Mouse (Mus musculus) ES-Bruce4 (cell line): ENCODE measurements at regions not wholly inside any gene's neighbourhood (a gene's known extent, or its start where the extent isn't known, plus 50 kb on each side); places are given as distances from the start of the nearest gene placed in this dataset.

ENCODE experiments used
- H3K27ac ChIP-seq: 2 replicates; pipeline ENCODE4 v1.5.1; 2012; ENCODE audit warnings: low read length, inconsistent platforms; ENCODE audit not compliant: insufficient read depth
- H3K27me3 ChIP-seq: 2 replicates; pipeline ENCODE4 v1.6.1; 2012; ENCODE audit warnings: mild to moderate bottlenecking, low read length, inconsistent platforms; ENCODE audit not compliant: control insufficient read depth, poor library complexity, insufficient read depth, severe bottlenecking
- H3K36me3 ChIP-seq: 2 replicates; pipeline ENCODE4 v1.6.1; 2012; ENCODE audit warnings: inconsistent platforms, mild to moderate bottlenecking, low read length, moderate library complexity; ENCODE audit not compliant: control insufficient read depth, poor library complexity, insufficient read depth, severe bottlenecking
- H3K4me1 ChIP-seq: one replicate; pipeline ENCODE4 v1.8.1; 2011; ENCODE audit warnings: low read length; ENCODE audit not compliant: control insufficient read depth, insufficient read depth
- H3K4me3 ChIP-seq: 2 replicates; pipeline ENCODE4 v1.5.1; 2011; ENCODE audit warnings: low read depth, mild to moderate bottlenecking, low read length
- H3K9ac ChIP-seq: 2 replicates; pipeline ENCODE4 v1.6.1; 2012; ENCODE audit warnings: low read depth, mild to moderate bottlenecking, inconsistent platforms; ENCODE audit not compliant: poor library complexity, severe bottlenecking
- H3K9me3 ChIP-seq: replicated peaks from 2 replicates; pipeline ENCODE4 v1.6.1; 2012; ENCODE audit warnings: mild to moderate bottlenecking, low read length, inconsistent platforms; ENCODE audit not compliant: control insufficient read depth, poor library complexity, insufficient read depth, severe bottlenecking
- CTCF ChIP-seq: IDR thresholded peaks from one replicate; pipeline ENCODE4 v1.8.1; 2011; ENCODE audit warnings: low read depth, low read length
- EP300 ChIP-seq: IDR thresholded peaks from 2 replicates; pipeline ENCODE4 v1.6.1; 2011; ENCODE audit warnings: low read depth, low read length; ENCODE audit not compliant: insufficient read depth
- POLR2A ChIP-seq: IDR thresholded peaks from one replicate; pipeline ENCODE4 v1.8.1; 2011; ENCODE audit warnings: low read length; ENCODE audit not compliant: insufficient read depth

GRCm38 (mm10) chr6:51067332-51067731 lies 365.1 kb upstream of the Nfe2l3 start:
- TF ChIP-seq CTCF (no peak), EP300 (no peak), POLR2A (no peak)
- H3K9me3 ChIP-seq = no peaks in the 10 kb centered on the region
- no peaks in the 10 kb centered on the region; the same call in 1 of the 2 replicates for H3K27me3 ChIP-seq
- no peak overlapping the region for H3K9ac ChIP-seq
- no peaks in the 10 kb centered on the region for H3K36me3 ChIP-seq
- H3K27ac ChIP-seq = no peak overlapping the region
- no peak overlapping the region for H3K4me3 ChIP-seq
- H3K4me1 ChIP-seq = no peaks in the 10 kb centered on the region

GRCm38 (mm10) chr6:51069945-51070344 lies 362.5 kb upstream of the Nfe2l3 start:
- Histone ChIP-seq H3K9ac (no peak overlapping the region), H3K27me3 (no peaks in the 10 kb centered on the region; the same call in 1 of the 2 replicates), H3K9me3 (no peaks in the 10 kb centered on the region), H3K4me3 (no peak overlapping the region), H3K4me1 (no peaks in the 10 kb centered on the region), H3K36me3 (no peaks in the 10 kb centered on the region), H3K27ac (no peak overlapping the region)
- TF ChIP-seq CTCF (no peak), EP300 (no peak), POLR2A (no peak)

- H3K27me3 ChIP-seq = no peaks in the 10 kb centered on the region; the same call in 1 of the 2 replicates
- TF ChIP-seq EP300 (no peak), POLR2A (no peak)
- H3K4me3 ChIP-seq = no peak overlapping the region
- no peak overlapping the region for H3K9ac ChIP-seq
- no peaks in the 10 kb centered on the region for H3K4me1 ChIP-seq
- H3K9me3 ChIP-seq = no peaks in the 10 kb centered on the region
- no peaks in the 10 kb centered on the region for H3K36me3 ChIP-seq
- no peak overlapping the region for H3K27ac ChIP-seq
These were observed 361.2 kb upstream of the Nfe2l3 start for GRCm38 (mm10) chr6:51071243-51071642.

GRCm38 (mm10) chr6:51075026-51075425 lies 357.4 kb upstream of the Nfe2l3 start:
- no peak overlapping the region for H3K4me3 ChIP-seq
- no peaks in the 10 kb centered on the region for H3K4me1 ChIP-seq
- H3K27ac ChIP-seq = no peak overlapping the region
- H3K9me3 ChIP-seq = no peaks in the 10 kb centered on the region; the same call in 1 of the 2 replicates
- no peaks in the 10 kb centered on the region for H3K27me3 ChIP-seq
- H3K36me3 ChIP-seq = no peaks in the 10 kb centered on the region
- TF ChIP-seq EP300 (no peak), POLR2A (no peak), CTCF (no peak)
- no peak overlapping the region for H3K9ac ChIP-seq

GRCm38 (mm10) chr6:51076861-51077768 lies 355.4 kb upstream of the Nfe2l3 start:
- Histone ChIP-seq H3K36me3 (no peaks in the 10 kb centered on the region), H3K9ac (no peak overlapping the region), H3K9me3 (no peaks in the 10 kb centered on the region; the same call in 1 of the 2 replicates), H3K27me3 (no peaks in the 10 kb centered on the region), H3K4me1 (no peaks in the 10 kb centered on the region), H3K4me3 (no peak overlapping the region), H3K27ac (no peak overlapping the region)
- TF ChIP-seq CTCF (no peak), EP300 (peak; percentile 81; the same call in 1 of the 2 replicates)

GRCm38 (mm10) chr6:51077769-51078096 lies 354.7 kb upstream of the Nfe2l3 start:
- Histone ChIP-seq H3K27me3 (no peaks in the 10 kb centered on the region), H3K9ac (no peak overlapping the region), H3K36me3 (no peaks in the 10 kb centered on the region), H3K4me1 (no peaks in the 10 kb centered on the region), H3K4me3 (no peak overlapping the region), H3K27ac (no peak overlapping the region), H3K9me3 (no peaks in the 10 kb centered on the region; the same call in 1 of the 2 replicates)
- no peak for TF ChIP-seq CTCF
